Mouse (Mus musculus) bone marrow, adult 2 months (tissue): ENCODE measurements at regions not wholly inside any gene's neighbourhood (a gene's known extent, or its start where the extent isn't known, plus 50 kb on each side); places are given as distances from the start of the nearest gene placed in this dataset.

Experiments
- CTCF ChIP-seq: fragments of 200-500 bp; IDR thresholded peaks from 2 replicates; pipeline ENCODE4 v1.5.1; 2011; ENCODE audit warnings: low read length, control low read depth; ENCODE audit not compliant: control insufficient read depth, insufficient read depth
- POLR2A ChIP-seq: fragments of 200-500 bp; IDR thresholded peaks from 2 replicates; pipeline ENCODE4 v1.6.1; 2011; ENCODE audit warnings: low read depth, mild to moderate bottlenecking, control low read depth, low read length, borderline replicate concordance; ENCODE audit not compliant: control insufficient read depth

- no peak for TF ChIP-seq POLR2A
- TF ChIP-seq CTCF, result no peak
These were observed 468.6 kb downstream of the Mctp2 start for GRCm38 (mm10) chr7:71837845-71838244.
